Mouse (Mus musculus) 416B (cell line): Measurements from ENCODE around the gene Gnpnat1.
"Not testable (repeated sequence)": the region's sequence is repeated elsewhere in the genome, so short reads cannot be mapped to it uniquely, and the experiment has no call there.

Experiments
- DNase-seq: peaks from one replicate; pipeline ENCODE4 v3.0.0; 2011; ENCODE audit warnings: low read depth

Gene Gnpnat1

GRCm38 (mm10) chr14:45404813-45405212 lies at the start of gene Gnpnat1:
Gene Gnpnat1, minus strand, starts transcription at chr14:45404913.
- DNase-seq: not testable (repeated sequence)

- no peak for DNase-seq
These were observed 49.0 kb upstream of the Gnpnat1 start for GRCm38 (mm10) chr14:45453538-45454233.

GRCm38 (mm10) chr14:45452861-45453512 lies 48.3 kb upstream of the Gnpnat1 start:
- no peak for DNase-seq

DNA sequence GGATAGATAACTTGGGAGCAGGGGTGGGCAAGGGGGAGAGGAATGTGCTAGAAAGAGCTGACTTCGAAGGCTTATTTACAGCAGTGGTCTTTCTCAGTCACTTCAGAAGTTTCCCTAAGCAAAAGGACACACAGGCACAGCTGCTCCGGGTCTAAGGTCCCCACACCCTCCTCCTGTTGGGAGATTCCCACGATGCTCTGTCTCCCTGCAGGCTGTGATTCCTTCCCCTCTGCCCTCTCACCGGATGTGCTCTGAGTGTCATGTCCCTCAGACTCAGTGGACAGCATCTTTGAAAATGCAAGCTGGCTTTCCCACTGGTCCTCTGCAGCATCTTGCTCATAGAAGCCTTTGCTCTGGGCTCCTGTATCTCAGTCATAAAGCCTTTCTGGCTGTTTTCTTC lies 47.4 kb upstream of the Gnpnat1 start:
- no peak for DNase-seq

DNA sequence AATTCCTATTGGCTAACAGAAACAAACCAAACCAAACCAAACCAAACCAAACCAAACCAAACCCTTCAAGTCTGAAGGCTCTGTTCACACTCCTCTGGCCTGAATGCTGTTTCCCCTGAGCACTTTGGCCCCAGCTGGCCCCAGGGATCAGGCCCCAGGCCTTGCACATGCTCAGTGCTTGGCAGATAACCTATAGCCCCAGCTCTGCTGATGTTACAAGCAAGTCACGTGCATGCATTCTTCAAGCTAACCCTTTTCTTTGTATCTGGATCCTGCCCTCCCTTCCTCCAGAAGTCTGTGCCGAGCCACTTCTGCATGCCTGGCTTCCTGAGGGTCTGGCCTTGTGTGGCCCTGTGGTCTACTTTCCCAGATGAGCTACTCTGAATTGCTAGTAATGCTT lies 46.4 kb upstream of the Gnpnat1 start:
- peak; percentile 9 for DNase-seq

DNA sequence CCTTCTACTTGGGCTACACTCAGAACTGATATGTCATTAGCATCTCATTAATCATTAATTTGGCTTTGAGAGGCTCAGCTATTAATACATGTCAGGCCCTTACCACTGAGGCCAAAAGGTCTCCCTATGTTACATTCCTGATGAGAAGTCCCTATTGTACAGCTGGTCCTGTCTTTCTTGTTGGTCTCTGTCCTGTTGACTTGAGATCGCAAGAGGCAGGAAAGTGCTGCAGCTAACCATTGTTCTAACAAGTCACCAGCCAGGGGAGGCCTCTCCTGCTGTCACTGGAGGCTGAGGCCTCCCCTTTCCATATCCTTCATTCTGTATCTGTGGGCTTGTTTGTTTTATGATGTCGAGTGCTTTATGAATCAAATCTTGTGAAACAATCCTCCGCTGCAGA lies 42.1 kb upstream of the Gnpnat1 start:
- no peak for DNase-seq

DNA sequence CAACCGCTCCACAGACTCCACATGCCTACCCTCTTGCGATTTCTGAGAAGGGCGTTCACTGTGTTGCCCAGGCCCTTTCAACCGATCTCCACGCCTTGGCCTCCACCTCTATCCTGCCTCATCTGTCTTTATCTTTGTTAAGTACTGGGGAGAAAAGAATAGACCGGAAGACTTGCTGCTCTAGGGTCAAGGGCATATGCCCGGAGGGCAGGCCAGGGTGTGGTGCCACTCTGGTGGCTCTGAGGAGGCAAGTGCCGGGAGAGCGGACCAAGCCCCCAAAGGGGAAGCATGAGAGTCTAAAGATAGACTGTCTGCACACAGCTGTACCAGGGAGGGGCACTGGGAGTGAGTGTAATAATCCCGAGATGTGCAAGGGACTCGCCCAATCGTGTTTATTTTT lies 40.7 kb upstream of the Gnpnat1 start:
- DNase-seq: no peak

GRCm38 (mm10) chr14:45444870-45445269 lies 40.2 kb upstream of the Gnpnat1 start:
- DNase-seq: no peak

- DNase-seq: peak; percentile 26
These were observed 38.3 kb upstream of the Gnpnat1 start for GRCm38 (mm10) chr14:45442781-45443560.

GRCm38 (mm10) chr14:45441291-45441690 lies 36.6 kb upstream of the Gnpnat1 start:
- peak; percentile 65 for DNase-seq

DNA sequence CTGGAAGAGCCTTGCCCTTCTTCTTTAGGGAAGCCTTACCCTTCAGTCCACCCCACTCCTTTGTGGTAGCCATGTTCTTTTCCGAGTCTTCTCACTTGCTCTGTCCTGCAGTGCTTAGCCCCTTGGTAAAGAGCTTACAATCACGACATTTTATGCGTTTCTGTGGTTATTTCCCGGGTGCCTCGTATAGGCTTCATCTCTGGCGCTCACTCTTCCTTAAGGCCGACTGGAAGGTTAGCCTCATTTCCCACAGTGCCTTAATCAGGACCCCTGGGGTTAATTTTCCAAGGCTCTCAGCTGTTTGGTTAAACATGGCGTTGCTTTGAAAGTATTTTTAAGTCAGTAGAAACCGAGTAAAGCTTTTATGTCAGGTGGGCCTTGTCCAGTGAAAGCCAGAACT lies 34.7 kb upstream of the Gnpnat1 start:
- DNase-seq: no peak

GRCm38 (mm10) chr14:45438931-45439275 lies 34.2 kb upstream of the Gnpnat1 start:
- DNase-seq: no peak

- no peak for DNase-seq
These were observed 33.7 kb upstream of the Gnpnat1 start for GRCm38 (mm10) chr14:45438250-45438930.

- DNase-seq: peak; percentile 19
These were observed 29.5 kb upstream of the Gnpnat1 start for GRCm38 (mm10) chr14:45434220-45434619.

GRCm38 (mm10) chr14:45432003-45432402 lies 27.3 kb upstream of the Gnpnat1 start:
- DNase-seq: peak; percentile 11

GRCm38 (mm10) chr14:45430066-45430842 lies 25.5 kb upstream of the Gnpnat1 start:
- DNase-seq: no peak

DNA sequence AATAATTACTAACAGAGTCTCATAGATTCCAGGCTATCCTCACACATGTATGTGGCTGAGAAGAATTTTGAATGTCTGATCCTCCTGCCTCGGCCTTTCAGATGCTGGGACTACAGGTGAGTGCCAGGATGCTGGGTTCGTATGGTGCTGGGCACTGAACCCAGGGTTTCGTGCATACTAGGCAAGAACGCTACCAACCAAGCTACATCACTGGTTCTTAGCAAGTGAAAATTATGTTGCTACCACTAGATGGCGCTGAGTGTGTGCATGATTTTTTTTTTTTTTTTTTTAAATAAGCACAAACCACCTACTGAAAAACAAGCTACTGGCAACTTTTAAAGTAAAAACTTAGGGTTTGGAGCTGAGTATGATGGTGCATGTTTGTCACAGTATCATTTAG lies 18.5 kb upstream of the Gnpnat1 start:
- DNase-seq: peak; percentile 81

GRCm38 (mm10) chr14:45422371-45422770 lies 17.7 kb upstream of the Gnpnat1 start:
- no peak for DNase-seq

DNA sequence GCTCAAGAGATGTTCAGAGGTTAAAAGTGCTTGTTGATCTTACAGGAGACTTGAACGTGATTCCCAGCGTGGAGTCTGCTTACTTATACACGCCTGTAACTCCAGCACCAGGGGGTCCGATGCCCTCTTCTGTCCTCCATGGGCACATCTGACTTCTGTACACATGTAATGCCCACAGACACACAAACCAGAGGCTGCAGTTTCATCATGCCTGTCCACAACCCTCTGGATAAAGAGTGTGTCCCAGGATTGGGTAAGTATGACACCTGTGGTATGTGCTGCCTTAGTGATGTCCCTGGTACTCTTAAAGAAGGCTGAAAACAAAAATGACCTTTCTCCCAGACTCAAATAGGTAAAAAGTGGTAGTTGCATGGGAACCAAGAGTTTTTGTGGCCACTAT lies 14.6 kb upstream of the Gnpnat1 start:
- no peak for DNase-seq

- no peak for DNase-seq
These were observed 13.8 kb upstream of the Gnpnat1 start for GRCm38 (mm10) chr14:45418553-45418952.

DNA sequence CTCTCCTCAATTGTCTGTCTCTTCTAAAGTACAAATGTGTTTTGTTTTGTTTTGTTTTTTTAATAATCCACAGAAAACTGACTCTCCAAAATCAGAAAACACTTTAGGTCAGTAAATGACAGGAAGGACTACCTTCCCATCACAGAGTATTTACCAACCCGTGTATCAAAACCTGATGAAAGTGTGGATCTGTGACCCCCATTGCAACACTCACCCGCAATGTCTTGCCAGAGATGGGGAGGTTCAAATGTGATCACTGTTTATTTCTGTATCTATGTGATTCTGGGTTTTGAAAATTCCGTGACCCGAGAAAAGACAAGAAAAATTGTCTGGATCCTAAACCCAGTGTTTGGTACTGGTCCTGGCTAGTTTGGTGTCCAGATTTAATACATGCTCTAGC lies 11.6 kb upstream of the Gnpnat1 start:
- DNase-seq: no peak

GRCm38 (mm10) chr14:45403651-45404050 lies 1.1 kb downstream of the Gnpnat1 start:
- peak; percentile 56 for DNase-seq
